Mouse (Mus musculus) cortical plate, adult 2 months (tissue): ENCODE data around the gene Sys1. TPM values are rescaled to one million over a fixed set of nuclear protein-coding genes. Genes with fewer than 3 reads are reported as not detected.

Experiments used
- H3K27ac ChIP-seq: fragments of 200-500 bp; 2 replicates; pipeline ENCODE4 v1.5.1; 2012; ENCODE audit warnings: low read length, control low read depth, inconsistent platforms; ENCODE audit not compliant: insufficient read depth
- H3K4me1 ChIP-seq: fragments of 200-500 bp; 2 replicates; pipeline ENCODE4 v1.6.1; 2011; ENCODE audit warnings: low read length; ENCODE audit not compliant: control insufficient read depth, insufficient read depth
- H3K4me3 ChIP-seq: fragments of 200-500 bp; 2 replicates; pipeline ENCODE4 v1.5.1; 2011; ENCODE audit warnings: mild to moderate bottlenecking, low read length, control low read depth; ENCODE audit not compliant: insufficient read depth
- CTCF ChIP-seq: fragments of 200-500 bp; IDR thresholded peaks from 2 replicates; pipeline ENCODE4 v1.5.1; 2011; ENCODE audit warnings: mild to moderate bottlenecking, control low read depth, low read length; ENCODE audit not compliant: insufficient read depth; ENCODE audit errors: extremely low read depth
- POLR2A ChIP-seq: fragments of 200-500 bp; IDR thresholded peaks from 2 replicates; pipeline ENCODE4 v1.6.1; 2011; ENCODE audit warnings: mild to moderate bottlenecking, low read length, control low read depth; ENCODE audit not compliant: insufficient read depth; ENCODE audit errors: extremely low read depth
- polyA plus RNA-seq: library from polyadenylated mRNA; depleted of rRNA; stranded (reverse); fragments of >200 nt; gene quantifications from 2 replicates; pipeline ENCODE4 v1.2.3, GENCODE M21; 2012

Gene Sys1
- polyA plus RNA-seq, 1 experiment, result 64.5 TPM

GRCm38 (mm10) chr2:164487812-164488211 lies 31.0 kb downstream of the Sys1 start:
- H3K4me1 ChIP-seq, result peaks cover 3% of the 10 kb centered on the region
- H3K4me3 ChIP-seq, result peak overlapping the region; percentile 56
- TF ChIP-seq CTCF (no peak), POLR2A (peak; percentile 72)
- peak overlapping the region; percentile 98 for H3K27ac ChIP-seq

GRCm38 (mm10) chr2:164494126-164494525 lies 37.4 kb downstream of the Sys1 start:
- Histone ChIP-seq H3K27ac (0 out of 2 replicates have a peak overlapping the region, but pooled peaks have one; percentile 8), H3K4me1 (peaks cover 5% of the 10 kb centered on the region)
- TF ChIP-seq CTCF (no peak), POLR2A (no peak)

DNA sequence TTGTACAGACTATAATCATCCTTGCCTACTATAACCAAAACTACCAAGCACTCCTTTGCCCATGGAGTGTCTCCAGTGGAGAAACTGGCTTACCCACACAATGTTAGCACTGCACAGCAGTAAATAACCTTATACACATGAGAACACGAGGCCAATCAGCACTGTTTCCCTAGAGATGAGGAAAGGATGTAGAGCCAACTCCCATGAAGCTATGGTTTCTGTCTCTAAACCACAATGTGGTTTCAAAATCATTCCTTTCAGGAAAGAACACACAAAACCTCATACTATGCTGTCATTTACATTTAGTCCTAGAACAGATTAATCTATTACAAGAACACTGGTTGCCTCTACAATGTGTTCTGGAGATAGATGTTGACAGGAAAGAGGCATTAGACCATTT lies 39.6 kb downstream of the Sys1 start:
- Histone ChIP-seq H3K4me1 (peaks cover 5% of the 10 kb centered on the region), H3K4me3 (no peak overlapping the region; the same call in 1 of the 2 replicates), H3K27ac (no peak overlapping the region)
- TF ChIP-seq POLR2A (no peak), CTCF (no peak)

More at GRCm38 (mm10) chr2:164494126-164494525, 37.4 kb downstream of the Sys1 start:
- H3K4me3 ChIP-seq, result no peak overlapping the region

DNA sequence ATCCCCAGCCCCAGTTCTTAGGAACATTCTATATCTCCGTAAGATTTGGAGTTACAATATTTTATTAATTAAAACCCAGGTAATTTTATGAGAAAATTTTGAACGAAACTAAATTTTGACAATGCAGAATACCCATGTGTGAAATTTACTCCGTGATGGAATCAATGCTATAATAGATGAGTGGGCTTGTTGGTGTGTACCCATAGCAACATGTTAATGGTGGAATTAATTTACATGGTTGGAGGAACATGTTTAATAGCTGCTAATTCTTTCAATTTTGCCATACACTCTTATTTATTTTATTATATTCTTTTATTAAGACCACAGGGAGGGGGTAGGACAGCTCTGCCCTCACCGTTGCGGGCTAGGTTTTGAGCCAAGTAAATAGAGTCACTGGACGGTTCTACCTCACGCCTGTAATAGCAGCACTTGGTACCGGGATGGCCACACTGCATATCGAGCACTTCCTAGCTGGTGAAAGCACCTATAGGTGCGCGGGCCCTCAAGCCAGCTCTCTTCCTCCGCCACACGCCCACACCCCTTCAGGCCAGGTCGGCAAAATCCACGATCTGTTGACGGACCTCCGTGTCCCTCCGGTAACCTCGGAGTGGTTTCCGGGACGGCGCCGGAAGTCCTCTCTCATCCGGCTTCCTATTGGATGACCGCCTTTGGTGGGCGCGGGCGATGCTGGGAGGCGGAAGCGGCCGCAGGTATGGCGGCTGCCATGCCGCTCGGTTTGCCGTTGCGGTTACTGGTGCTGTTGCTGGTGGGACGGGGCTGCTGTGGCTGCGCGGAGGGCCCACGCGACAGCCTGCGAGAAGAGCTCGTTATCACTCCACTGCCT lies 40.3 kb downstream of the Sys1 start, which contains the start of gene Pigt:
Gene Pigt, plus strand, starts transcription at position 674 of the 844 bp plus-strand sequence.
- H3K4me3 ChIP-seq, result peak within 1 kb of the TSS; percentile 62
- TF ChIP-seq POLR2A (peak; percentile 85), CTCF (no peak)
- H3K27ac ChIP-seq, result peak within 1 kb of the TSS; percentile 31; the same call in 1 of the 2 replicates
- H3K4me1 ChIP-seq, result peaks cover 5% of the 10 kb centered on the region

- TF ChIP-seq POLR2A, result no peak
- no peak for TF ChIP-seq CTCF
- no peak overlapping the region for H3K27ac ChIP-seq
Measured at GRCm38 (mm10) chr2:164497691-164498268, 41.0 kb downstream of the Sys1 start.

DNA sequence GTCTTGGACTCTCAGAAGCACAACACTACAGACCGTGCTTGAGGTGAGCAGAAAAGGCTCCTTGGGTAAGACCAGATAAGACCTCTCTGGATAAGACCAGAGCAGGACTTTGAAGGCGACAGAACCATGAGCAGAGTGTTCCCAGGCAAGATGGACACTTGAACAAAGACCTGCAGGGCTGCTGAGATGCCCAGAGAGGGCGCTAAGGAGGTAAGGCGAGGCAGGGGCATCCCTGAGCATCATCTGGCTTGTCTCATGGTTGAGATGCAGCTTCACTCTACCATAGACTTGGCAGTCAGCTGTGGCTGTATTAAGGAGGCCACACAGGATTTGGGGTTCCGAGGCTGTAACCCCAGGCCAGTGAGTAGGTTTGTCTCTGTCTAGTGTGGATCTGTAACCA lies 42.6 kb downstream of the Sys1 start:
- TF ChIP-seq POLR2A (no peak), CTCF (0 out of 2 replicates have a peak, but pooled peaks have one; percentile 13)
- Histone ChIP-seq H3K27ac (no peak overlapping the region), H3K4me3 (no peak overlapping the region), H3K4me1 (peaks cover 5% of the 10 kb centered on the region)

More at GRCm38 (mm10) chr2:164497691-164498268, 41.0 kb downstream of the Sys1 start:
- Histone ChIP-seq H3K4me1 (peaks cover 5% of the 10 kb centered on the region), H3K4me3 (peak overlapping the region; percentile 62)

DNA sequence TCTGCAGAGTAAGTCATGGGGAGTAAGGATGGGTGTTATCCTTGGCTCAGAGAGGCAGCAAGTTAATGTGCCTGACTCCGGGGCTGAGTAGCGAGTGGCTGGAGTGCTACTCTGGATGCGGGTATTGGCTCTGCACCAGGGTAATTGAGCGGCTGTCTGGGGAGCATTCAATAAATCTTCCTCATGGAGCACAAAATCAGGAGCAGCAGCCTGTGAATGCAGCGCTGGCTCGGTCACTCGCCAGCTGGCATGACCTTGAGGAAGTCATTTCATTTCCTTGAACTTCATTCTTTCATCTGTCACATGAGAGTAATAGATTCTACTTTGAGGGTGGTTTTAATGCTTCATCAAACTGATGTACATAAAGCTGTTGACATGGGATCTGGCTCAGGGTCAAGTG lies 43.7 kb downstream of the Sys1 start:
- Histone ChIP-seq H3K4me3 (no peak overlapping the region), H3K27ac (no peak overlapping the region), H3K4me1 (peaks cover 5% of the 10 kb centered on the region)
- no peak for TF ChIP-seq CTCF

DNA sequence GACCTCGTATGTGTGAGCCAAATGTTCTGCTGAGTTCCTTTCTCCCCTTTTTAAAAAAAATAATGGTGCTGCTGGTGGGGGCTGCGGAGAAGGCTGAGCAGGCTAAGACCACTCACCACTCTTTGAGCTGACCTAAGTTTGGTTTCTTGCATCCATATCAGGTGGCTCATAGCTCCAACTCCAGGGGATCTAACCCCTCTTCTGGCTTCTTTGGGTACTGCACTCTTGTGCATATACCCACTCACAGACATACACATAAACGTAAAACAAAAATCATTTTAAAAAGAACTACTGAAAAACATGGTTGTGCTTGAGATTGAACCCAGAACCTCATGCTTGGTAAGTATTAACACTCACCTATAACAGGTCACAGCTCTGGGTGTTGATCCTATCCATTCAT lies 48.2 kb downstream of the Sys1 start:
- Histone ChIP-seq H3K4me1 (no peaks in the 10 kb centered on the region), H3K27ac (no peak overlapping the region), H3K4me3 (no peak overlapping the region)
- TF ChIP-seq POLR2A (no peak), CTCF (no peak)

DNA sequence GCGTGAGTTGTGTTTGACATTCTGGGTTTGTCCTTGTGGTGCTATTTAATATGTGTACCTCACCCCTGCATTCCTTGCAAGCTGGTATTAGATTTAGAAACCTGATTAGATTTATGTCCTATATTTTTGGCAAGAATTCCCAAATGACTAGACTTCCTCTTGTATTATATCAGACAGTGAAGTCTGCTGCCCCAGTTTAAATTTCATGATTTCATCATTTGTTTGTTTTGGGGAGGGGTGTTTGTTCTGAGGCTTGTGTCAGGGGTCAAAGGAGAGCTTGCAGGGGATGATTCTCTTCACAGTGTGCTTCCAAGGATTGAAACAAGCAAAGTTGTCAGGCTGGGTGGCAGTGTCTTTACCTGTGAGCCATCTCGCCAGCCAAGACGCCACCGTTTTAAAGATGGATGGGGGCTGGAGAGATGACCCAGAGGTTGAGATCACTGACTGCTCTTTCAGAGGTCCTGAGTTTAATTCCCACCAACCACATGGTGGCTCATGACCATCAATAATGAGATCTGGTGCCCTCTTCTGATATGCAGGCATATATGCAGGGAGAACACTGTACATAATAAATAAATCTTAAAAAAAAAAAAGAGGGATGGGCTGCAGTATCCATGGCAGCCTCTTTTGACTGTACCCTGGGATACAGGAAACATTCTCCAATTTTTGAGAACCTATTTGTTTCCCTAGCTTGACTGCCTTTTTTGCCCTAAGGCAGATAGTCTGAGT lies 49.0 kb downstream of the Sys1 start:
- H3K4me1 ChIP-seq, result no peaks in the 10 kb centered on the region
- no peak overlapping the region for H3K4me3 ChIP-seq
- no peak for TF ChIP-seq CTCF
- TF ChIP-seq POLR2A, result no peak
- no peak overlapping the region for H3K27ac ChIP-seq

DNA sequence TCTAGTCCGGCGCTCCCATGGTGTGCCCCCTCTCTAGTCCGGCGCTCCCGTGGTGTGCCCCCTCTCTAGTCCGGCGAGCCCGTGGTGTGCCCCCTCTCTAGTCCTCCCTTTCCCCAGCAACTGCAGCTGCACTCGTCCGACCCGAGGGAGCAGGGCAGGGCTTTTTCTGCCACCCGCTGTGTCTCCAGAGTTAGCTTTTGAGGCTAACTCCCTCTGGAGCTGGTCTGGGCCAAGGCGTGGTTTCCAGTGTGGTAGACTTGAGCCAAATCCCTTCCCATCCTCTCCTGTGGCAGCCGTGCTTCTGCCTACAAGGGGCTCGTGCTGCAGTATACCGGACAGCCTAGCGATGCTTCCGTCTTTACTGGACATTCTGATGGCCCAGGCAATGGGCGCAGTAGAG lies 51.0 kb downstream of the Sys1 start:
- H3K27ac ChIP-seq, result no peak overlapping the region
- H3K4me1 ChIP-seq, result no peaks in the 10 kb centered on the region
- H3K4me3 ChIP-seq, result no peak overlapping the region
- no peak for TF ChIP-seq CTCF
- TF ChIP-seq POLR2A, result no peak
